Mouse (Mus musculus) bone marrow, adult 2 months (tissue): Measurements from ENCODE around the gene Magoh.

Experiments used
- CTCF ChIP-seq: fragments of 200-500 bp; IDR thresholded peaks from 2 replicates; pipeline ENCODE4 v1.5.1; 2011; ENCODE audit warnings: low read length, control low read depth; ENCODE audit not compliant: control insufficient read depth, insufficient read depth
- POLR2A ChIP-seq: fragments of 200-500 bp; IDR thresholded peaks from 2 replicates; pipeline ENCODE4 v1.6.1; 2011; ENCODE audit warnings: low read depth, mild to moderate bottlenecking, control low read depth, low read length, borderline replicate concordance; ENCODE audit not compliant: control insufficient read depth

DNA sequence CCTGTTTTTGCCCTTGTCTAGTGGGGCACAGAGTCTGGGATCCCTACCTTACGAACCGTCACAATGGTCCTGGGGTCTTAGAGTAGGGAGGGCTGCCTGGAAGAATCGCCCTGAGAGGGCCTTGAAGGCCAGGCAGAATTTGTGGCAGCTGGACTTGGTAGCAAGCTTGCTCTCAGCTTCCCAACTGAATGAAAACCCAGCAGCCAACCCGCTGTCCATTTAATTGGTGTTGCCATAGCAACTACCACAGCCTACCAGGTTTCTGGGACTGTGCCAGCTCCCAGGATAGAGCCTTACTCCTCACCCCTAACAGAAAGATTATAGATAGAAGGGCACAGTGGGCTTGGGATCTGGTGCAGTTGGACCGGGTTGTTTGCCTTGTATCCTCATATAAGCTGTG is 42.8 kb upstream of the Magoh start:
- TF ChIP-seq CTCF = no peak
- TF ChIP-seq POLR2A = no peak
